Mouse (Mus musculus) heart, embryonic 15.5 days (tissue): Measurements from ENCODE around the gene Ugt1a7c. TPM values are rescaled to one million over a fixed set of nuclear protein-coding genes. Genes with fewer than 3 reads are reported as not detected.
A peak's percentile ranks its signal among the peaks of the same experiment; 100 is the strongest.

Experiments used
- ATAC-seq: fragments of 200-750 bp; cut with Nextera tagmentation; replicated peaks from 2 replicates; pipeline ENCODE4 v1.8.0; 2017; ENCODE audit warnings: low read depth, moderate TSS enrichment; ENCODE audit not compliant: insufficient number of reproducible peaks, insufficient read depth, low FRiP score
- H3K27ac ChIP-seq: fragments of 300-500 bp; sonication (generic); 2 replicates; pipeline ENCODE4 v1.5.1; 2015; ENCODE audit warnings: mild to moderate bottlenecking, inconsistent platforms
- H3K27me3 ChIP-seq: fragments of 300-500 bp; sonication (generic); 2 replicates; pipeline ENCODE4 v1.6.1; 2015; ENCODE audit warnings: inconsistent platforms
- H3K36me3 ChIP-seq: fragments of 300-500 bp; sonication (generic); 2 replicates; pipeline ENCODE4 v1.6.1; 2015; ENCODE audit warnings: mild to moderate bottlenecking, inconsistent platforms
- H3K4me1 ChIP-seq: fragments of 300-500 bp; sonication (generic); replicated peaks from 2 replicates; pipeline ENCODE4 v1.6.1; 2015; ENCODE audit warnings: inconsistent platforms
- H3K4me2 ChIP-seq: fragments of 300-500 bp; sonication (generic); 2 replicates; pipeline ENCODE4 v1.6.1; 2015; ENCODE audit warnings: inconsistent platforms, mild to moderate bottlenecking, moderate library complexity
- H3K4me3 ChIP-seq: fragments of 300-500 bp; sonication (generic); 2 replicates; pipeline ENCODE4 v1.5.1; 2015; ENCODE audit warnings: mild to moderate bottlenecking, inconsistent platforms
- H3K9ac ChIP-seq: fragments of 300-500 bp; sonication (generic); 2 replicates; pipeline ENCODE4 v1.6.1; 2015; ENCODE audit warnings: mild to moderate bottlenecking, inconsistent platforms
- H3K9me3 ChIP-seq: fragments of 300-500 bp; sonication (generic); replicated peaks from 2 replicates; pipeline ENCODE4 v1.6.1; 2016; ENCODE audit warnings: inconsistent platforms
- WGBS: fragments of 180-500 bp; shearing (Covaris S2); methylation state at CpG from one replicate; pipeline ENCODE4 v1.1.7; 2015; ENCODE audit warnings: mixed read lengths; 5-methylcytosine and 5-hydroxymethylcytosine counted together
- polyA plus RNA-seq: library from polyadenylated mRNA; unstranded; fragments of >200 nt; fragmentation: Nextera tagmentation; extraction: Ambion mirVana; gene quantifications from 2 replicates; pipeline ENCODE4 v1.2.1, GENCODE M21; 2015

Gene Ugt1a7c
- polyA plus RNA-seq, 1 experiment from 2014 or later: 1.1 TPM

- Histone ChIP-seq H3K36me3 (no peaks in the 10 kb centered on the region), H3K4me2 (no peak within 1 kb of the TSS), H3K4me3 (no peak within 1 kb of the TSS), H3K9ac (no peak within 1 kb of the TSS), H3K9me3 (no peaks in the 10 kb centered on the region), H3K27ac (no peak within 1 kb of the TSS), H3K27me3 (no peaks in the 10 kb centered on the region), H3K4me1 (peaks cover 5% of the 10 kb centered on the region; the same call in 1 of the 2 replicates)
- ATAC-seq: no peak
- WGBS: 74% methylated on average over 7 of the region's 7 CpGs
These were observed 105.6 kb downstream of the Ugt1a7c start, which contains the start of gene Ugt1a2 for GRCm38 (mm10) chr1:88200456-88200855. Ugt1a2 (plus strand) TSS chr1:88200601.

- Histone ChIP-seq H3K9ac (peak within 1 kb of the TSS; percentile 71), H3K36me3 (no peaks in the 10 kb centered on the region), H3K9me3 (no peaks in the 10 kb centered on the region), H3K27ac (no peak within 1 kb of the TSS), H3K4me3 (peak within 1 kb of the TSS; percentile 56), H3K4me1 (peaks cover 9% of the 10 kb centered on the region), H3K27me3 (no peaks in the 10 kb centered on the region), H3K4me2 (peak within 1 kb of the TSS; percentile 91)
- WGBS: 4% methylated on average over 62 of the region's 62 CpGs
- ATAC-seq: peak; percentile 95
These were observed 110.5 kb downstream of the Ugt1a7c start, which contains the start of gene Dnajb3 for GRCm38 (mm10) chr1:88205294-88205922. Dnajb3 (minus strand) TSS chr1:88205782.

DNA sequence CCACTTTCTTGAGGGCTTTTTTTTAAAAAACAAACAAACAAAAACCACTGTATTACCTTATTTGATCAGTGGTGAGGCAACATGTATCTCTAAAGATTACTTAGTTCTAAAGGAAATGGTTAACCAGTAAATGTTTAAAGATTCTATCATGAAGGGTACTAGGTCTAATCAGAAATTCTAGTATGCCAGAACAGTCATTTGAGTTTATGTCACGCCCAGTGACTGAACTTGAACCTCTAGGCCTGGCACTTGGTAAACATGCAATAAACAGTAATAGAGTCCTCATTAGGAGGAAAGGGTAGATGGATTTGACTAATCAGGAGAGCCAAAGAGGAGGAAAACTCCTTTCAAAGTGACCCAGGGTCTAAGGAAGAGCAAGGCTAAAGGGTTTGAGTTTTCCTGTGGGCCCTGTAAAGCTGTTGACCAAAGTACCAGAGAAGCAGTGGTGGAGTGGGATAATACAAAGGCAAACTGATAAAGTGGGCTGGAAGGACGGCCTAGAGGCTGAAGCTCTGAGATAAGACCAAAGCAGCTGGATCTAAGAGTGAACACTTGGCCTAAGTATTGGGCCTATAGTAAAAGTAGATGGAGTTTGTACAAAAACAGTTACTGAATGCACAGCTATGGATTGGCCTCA is 112.1 kb downstream of the Ugt1a7c start:
- Histone ChIP-seq H3K9me3 (peaks cover 7% of the 10 kb centered on the region), H3K27ac (no peak overlapping the region), H3K36me3 (no peaks in the 10 kb centered on the region), H3K4me3 (no peak overlapping the region), H3K4me1 (peaks cover 9% of the 10 kb centered on the region), H3K4me2 (no peak overlapping the region), H3K9ac (no peak overlapping the region), H3K27me3 (no peaks in the 10 kb centered on the region)
- 68% methylated on average over 2 of the region's 2 CpGs for WGBS
- ATAC-seq: no peak

- ATAC-seq: no peak; the same call in 1 of the 2 replicates
- no peak within 1 kb of the TSS for H3K4me3 ChIP-seq
- no peaks in the 10 kb centered on the region for H3K4me1 ChIP-seq
- WGBS: 61% methylated on average over 8 of the region's 8 CpGs
- no peak within 1 kb of the TSS for H3K27ac ChIP-seq
- no peaks in the 10 kb centered on the region for H3K27me3 ChIP-seq
- no peak within 1 kb of the TSS for H3K9ac ChIP-seq
- no peaks in the 10 kb centered on the region for H3K36me3 ChIP-seq
- peaks cover 47% of the 10 kb centered on the region for H3K9me3 ChIP-seq
- no peak within 1 kb of the TSS for H3K4me2 ChIP-seq
These were observed 117.0 kb downstream of the Ugt1a7c start, which contains the start of gene Ugt1a1 for GRCm38 (mm10) chr1:88211812-88212211. Ugt1a1 (plus strand) TSS chr1:88211959.

- peak; percentile 34; the same call in 1 of the 2 replicates for ATAC-seq
- H3K4me3 ChIP-seq: no peak overlapping the region
- WGBS: 56% methylated on average over 8 of the region's 8 CpGs
- no peaks in the 10 kb centered on the region for H3K27me3 ChIP-seq
- no peak overlapping the region for H3K4me2 ChIP-seq
- peaks cover 54% of the 10 kb centered on the region for H3K9me3 ChIP-seq
- no peaks in the 10 kb centered on the region for H3K4me1 ChIP-seq
- no peak overlapping the region for H3K27ac ChIP-seq
- H3K36me3 ChIP-seq: no peaks in the 10 kb centered on the region
- H3K9ac ChIP-seq: no peak overlapping the region
These were observed 117.6 kb downstream of the Ugt1a7c start for GRCm38 (mm10) chr1:88212341-88213045.

DNA sequence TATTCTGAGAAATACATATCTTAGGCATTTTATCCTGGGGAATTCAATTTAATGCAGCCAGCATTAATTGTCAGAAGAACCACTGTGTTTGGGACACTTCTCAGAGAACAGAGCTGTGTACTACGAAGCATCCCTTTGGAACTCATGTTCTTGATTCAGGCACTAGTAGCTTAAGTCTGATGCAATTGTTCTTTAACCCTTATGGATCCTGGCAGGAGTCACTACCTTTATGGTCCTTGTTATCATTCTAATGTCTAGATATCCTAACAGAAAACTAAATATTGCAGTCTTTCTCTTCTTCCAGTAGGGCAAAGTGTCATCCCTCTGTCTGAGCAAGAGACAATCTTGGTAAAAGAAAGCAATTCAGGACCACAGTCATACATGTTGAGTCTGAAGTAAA is 118.2 kb downstream of the Ugt1a7c start:
- WGBS: 76% methylated on average over 1 of the region's 1 CpGs
- Histone ChIP-seq H3K4me1 (no peaks in the 10 kb centered on the region), H3K27me3 (no peaks in the 10 kb centered on the region), H3K36me3 (no peaks in the 10 kb centered on the region), H3K9me3 (peaks cover 56% of the 10 kb centered on the region), H3K27ac (no peak overlapping the region), H3K9ac (no peak overlapping the region), H3K4me3 (no peak overlapping the region), H3K4me2 (no peak overlapping the region)
- no peak for ATAC-seq

DNA sequence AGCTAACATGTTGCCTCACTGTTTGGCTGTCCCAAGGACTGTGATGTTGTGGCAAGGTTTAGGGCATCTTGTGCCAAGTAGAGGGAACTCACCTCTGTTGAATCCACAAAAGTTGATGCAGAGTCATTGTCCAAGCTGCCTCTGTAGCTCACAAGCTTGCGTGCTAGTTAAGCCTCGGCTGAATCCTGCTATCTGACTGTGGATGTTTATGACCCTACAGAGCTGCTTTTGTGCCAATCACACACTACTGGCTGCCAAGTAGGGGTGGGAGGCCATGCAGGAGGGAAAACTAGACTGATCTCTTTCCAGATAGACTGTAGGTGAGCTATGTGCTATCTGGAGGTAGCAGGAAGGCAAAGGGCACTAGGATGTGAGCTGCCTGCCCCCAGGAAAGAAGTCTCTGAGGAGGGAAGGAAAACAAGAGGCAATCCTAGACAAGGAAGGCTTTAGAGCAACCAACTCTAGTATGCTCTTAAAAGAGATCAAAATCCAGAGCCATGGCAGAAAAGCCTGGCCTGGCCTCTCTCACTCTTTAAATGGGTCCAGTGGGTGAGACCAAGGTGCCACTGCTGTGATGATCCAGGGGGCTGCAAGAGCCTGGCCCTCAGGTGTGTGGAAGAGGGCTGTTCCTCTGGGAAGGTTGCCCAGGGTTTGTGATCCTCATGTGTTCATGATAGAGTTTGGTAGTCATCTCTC is 119.1 kb downstream of the Ugt1a7c start:
- no peaks in the 10 kb centered on the region for H3K36me3 ChIP-seq
- H3K4me2 ChIP-seq: no peak overlapping the region
- H3K4me1 ChIP-seq: no peaks in the 10 kb centered on the region
- WGBS: 70% methylated on average over 2 of the region's 2 CpGs
- no peak overlapping the region for H3K27ac ChIP-seq
- no peak overlapping the region for H3K4me3 ChIP-seq
- no peak overlapping the region for H3K9ac ChIP-seq
- H3K9me3 ChIP-seq: peaks cover 56% of the 10 kb centered on the region
- H3K27me3 ChIP-seq: no peaks in the 10 kb centered on the region
- peak; percentile 7; the same call in 1 of the 2 replicates for ATAC-seq

GRCm38 (mm10) chr1:88214462-88214952 is 119.6 kb downstream of the Ugt1a7c start:
- H3K9ac ChIP-seq: no peak overlapping the region
- no peaks in the 10 kb centered on the region for H3K27me3 ChIP-seq
- no peaks in the 10 kb centered on the region for H3K36me3 ChIP-seq
- no peak overlapping the region for H3K4me2 ChIP-seq
- H3K4me1 ChIP-seq: no peaks in the 10 kb centered on the region
- peaks cover 56% of the 10 kb centered on the region for H3K9me3 ChIP-seq
- WGBS: 70% methylated on average over 2 of the region's 2 CpGs
- ATAC-seq: no peak
- H3K4me3 ChIP-seq: no peak overlapping the region
- no peak overlapping the region for H3K27ac ChIP-seq

DNA sequence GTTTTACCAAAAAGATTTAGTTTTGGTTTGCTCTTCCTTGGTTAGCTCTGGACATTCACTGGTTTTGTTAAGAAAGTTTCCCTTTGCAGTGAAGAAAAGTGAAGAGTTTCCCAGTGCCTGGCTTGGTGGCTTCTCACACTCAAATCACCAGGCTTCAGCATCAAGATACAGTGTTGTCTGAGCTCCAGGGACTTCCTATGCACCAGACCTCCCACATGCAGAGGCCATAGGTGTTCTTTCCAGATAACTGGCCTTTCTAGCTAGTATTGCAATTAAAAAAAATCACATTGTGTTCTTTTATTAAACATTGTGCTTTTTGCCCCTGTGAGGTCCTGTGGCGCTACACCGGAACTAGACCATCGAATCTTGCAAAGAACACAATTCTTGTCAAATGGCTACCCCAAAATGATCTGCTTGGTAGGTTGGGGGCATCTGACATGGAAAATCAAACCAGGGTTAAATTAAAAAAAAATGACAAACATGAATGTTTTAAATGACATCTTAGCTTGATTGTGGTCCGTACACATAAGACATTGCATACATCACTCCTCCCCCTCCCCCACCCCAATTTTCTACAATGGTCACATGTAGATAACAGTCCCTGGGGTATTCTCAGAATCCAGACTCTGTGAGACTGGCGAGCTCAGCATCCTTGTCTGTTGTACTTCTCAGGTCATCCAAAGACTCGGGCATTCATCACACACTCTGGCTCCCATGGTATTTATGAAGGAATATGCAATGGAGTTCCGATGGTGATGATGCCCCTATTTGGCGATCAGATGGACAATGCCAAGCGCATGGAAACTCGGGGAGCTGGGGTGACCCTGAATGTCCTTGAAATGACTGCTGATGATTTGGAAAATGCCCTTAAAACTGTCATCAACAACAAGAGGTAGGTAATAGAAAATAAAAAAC is 120.9 kb downstream of the Ugt1a7c start:
- ATAC-seq: no peak
- Histone ChIP-seq H3K9me3 (peaks cover 56% of the 10 kb centered on the region), H3K27ac (no peak overlapping the region), H3K4me3 (no peak overlapping the region), H3K9ac (no peak overlapping the region), H3K36me3 (no peaks in the 10 kb centered on the region), H3K4me2 (no peak overlapping the region), H3K4me1 (no peaks in the 10 kb centered on the region), H3K27me3 (no peaks in the 10 kb centered on the region)
- 63% methylated on average over 10 of the region's 10 CpGs for WGBS

DNA sequence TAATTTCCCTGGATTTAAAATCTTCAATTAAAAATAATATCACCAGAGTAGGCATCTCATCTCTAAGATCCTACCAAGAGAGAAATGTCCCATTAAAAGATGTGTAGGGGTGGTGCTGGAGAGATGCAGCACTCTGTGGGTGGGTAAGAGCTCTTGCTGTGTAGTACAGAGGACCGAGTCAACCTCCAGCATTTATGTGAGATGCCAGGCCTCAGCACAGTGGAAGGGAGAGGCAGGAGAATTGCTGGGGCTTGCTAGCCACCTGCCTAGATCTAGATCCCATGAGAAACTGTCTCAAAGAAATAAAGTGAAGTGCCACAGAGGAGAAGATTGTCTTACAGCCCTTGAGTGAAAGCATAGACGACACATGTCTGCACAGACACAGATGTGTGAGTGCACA is 121.7 kb downstream of the Ugt1a7c start:
- Histone ChIP-seq H3K36me3 (no peaks in the 10 kb centered on the region), H3K27me3 (no peaks in the 10 kb centered on the region), H3K4me2 (no peak overlapping the region), H3K27ac (no peak overlapping the region), H3K9me3 (peaks cover 53% of the 10 kb centered on the region), H3K9ac (no peak overlapping the region), H3K4me3 (no peak overlapping the region), H3K4me1 (no peaks in the 10 kb centered on the region)
- 48% methylated on average over 2 of the region's 2 CpGs for WGBS
- no peak for ATAC-seq
